Mouse (Mus musculus): ENCODE results near the gene Prepl.

The Prepl gene

GRCm38 (mm10) chr17:85070658-85071057, 19.4 kb downstream of the Prepl start:
- DNase-seq (ENCODE audit: low spot score) = no peak

DNA sequence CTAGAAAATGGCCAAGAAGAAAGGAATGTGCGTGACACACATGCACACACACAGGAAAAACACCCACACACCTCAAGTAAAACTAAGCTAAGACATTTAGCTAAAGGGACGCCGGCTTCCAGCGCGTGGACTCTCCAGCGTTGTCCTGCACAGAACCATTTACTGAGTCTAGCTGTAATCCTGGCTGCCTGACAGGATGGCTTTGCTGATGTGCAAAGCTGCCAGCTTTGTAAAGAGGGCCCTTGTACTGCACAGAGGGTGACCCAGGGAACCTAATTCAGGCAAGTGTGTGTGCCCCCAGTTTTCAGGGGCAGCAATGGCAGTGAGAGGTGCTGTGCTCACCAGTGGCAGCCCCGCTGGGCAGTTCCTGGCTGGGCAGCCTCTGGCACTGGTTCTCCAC, 22.7 kb downstream of the Prepl start:
- peak; percentile 41 for DNase-seq (ENCODE audit: low spot score)

GRCm38 (mm10) chr17:85063560-85063959, 26.5 kb downstream of the Prepl start:
- no peak for DNase-seq (ENCODE audit: low spot score)

GRCm38 (mm10) chr17:85059136-85059535, 30.9 kb downstream of the Prepl start:
- DNase-seq (ENCODE audit: low spot score) = no peak

- no peak for DNase-seq (ENCODE audit: low spot score)
These were observed 31.8 kb downstream of the Prepl start for GRCm38 (mm10) chr17:85058276-85058675.

DNA sequence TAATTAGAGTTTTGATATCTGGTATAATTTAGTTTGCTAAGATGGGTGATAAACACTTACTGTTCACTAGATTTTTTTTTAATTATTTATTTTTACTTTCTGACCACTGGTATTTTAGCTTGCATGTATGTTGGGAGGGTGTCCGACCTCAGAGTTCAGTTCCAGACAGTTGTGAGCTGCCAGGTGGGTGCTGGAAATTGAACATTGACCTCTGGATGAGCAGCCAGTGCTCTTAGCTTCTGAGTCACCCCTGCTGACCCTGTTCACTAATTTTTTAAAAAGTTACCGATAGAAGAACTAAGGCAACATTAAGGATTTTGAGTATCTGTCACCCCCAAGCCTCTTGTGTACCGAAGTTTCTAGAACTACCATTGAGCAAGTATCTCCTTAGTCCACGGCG, 41.7 kb downstream of the Prepl start:
- no peak for DNase-seq (ENCODE audit: low spot score)

- DNase-seq (ENCODE audit: low spot score) = no peak
These were observed 44.9 kb downstream of the Prepl start for GRCm38 (mm10) chr17:85045160-85045559.

DNA sequence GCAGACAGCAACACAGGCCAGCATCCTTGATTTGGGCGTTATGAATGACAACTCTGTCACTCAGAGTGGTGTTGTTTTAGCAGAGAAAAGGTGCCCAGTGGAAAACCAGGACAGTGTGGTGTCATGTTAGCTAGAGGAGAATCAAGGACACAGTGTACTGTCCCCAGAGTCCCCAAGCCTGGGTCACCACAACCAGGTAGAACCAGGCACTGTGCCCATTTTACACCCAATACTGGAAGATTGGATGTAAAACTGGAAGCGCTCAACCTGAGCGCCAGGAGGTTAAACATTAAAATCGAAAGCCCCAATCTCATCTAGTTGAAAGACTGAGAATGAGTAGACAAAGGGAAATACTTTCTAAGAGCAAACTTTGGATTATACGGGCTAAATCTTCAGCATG, 45.6 kb downstream of the Prepl start:
- DNase-seq (ENCODE audit: low spot score) = no peak

- DNase-seq (ENCODE audit: low spot score) = no peak
These were observed 46.6 kb downstream of the Prepl start for GRCm38 (mm10) chr17:85043404-85043816.

DNA sequence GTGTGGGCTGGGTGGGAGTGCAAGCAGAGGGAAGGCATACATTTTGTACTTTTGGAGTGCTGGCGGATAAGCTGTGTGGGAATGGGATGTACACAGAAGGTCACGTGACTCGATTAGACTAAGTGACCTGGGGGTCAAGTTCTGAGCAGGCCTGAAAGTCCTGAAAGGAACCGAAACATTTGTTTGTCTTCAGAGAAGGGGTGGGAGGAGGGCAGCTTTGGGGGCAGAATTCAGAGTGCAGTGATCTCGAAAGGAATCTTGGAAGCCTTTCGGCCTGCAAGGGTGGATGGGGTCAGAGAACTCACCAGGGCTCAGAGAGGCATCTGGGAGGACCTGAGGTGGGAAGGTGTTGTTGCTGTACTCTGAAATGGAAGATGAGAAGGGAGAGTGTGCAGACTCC, 47.6 kb downstream of the Prepl start:
- DNase-seq (ENCODE audit: low spot score) = no peak

GRCm38 (mm10) chr17:85040913-85041312, 49.1 kb downstream of the Prepl start:
- DNase-seq (ENCODE audit: low spot score) = no peak

DNA sequence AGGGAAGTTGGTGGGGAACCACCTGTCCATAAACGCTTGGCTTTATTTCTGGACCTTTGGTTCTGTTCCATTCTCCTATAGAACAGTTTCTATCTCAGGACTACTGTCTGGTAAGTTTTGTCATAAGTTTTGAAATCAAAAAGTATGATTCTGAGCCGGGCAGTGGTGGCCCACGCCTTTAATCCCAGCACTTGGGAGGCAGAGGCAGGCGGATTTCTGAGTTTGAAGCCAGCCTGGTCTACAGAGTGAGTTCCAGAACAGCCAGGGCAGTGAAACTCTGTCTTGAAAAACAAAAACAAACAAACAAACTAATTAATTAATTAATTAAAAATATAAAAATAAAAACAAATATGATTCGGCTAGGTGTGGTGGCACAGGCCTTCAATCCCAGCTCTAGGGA, 51.3 kb downstream of the Prepl start:
- no peak for DNase-seq (ENCODE audit: low spot score)

GRCm38 (mm10) chr17:85038311-85038710, 51.7 kb downstream of the Prepl start:
- no peak for DNase-seq (ENCODE audit: low spot score)

- DNase-seq (ENCODE audit: low spot score) = no peak
These were observed 52.2 kb downstream of the Prepl start for GRCm38 (mm10) chr17:85037855-85038254.

DNA sequence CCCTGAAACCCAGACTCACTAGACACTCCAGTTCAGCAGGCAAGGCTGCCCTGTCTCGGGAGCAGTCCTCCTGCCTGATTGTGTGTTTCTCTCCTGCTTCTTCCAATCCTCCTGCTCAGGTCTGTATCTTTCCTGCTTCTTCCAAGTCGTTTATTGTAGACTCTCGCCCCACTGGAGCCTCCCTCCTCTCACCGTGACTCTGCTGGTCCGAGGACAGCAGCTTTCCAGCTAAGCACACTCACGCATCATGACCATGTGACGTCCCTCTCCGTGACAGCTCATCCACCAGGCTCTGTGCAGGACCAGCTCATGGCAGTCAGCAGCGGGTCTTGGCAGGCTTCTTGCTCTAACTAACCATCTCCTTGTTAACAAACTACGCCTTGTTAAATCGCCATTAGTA, 56.0 kb downstream of the Prepl start:
- DNase-seq (ENCODE audit: low spot score) = peak; percentile 18

DNA sequence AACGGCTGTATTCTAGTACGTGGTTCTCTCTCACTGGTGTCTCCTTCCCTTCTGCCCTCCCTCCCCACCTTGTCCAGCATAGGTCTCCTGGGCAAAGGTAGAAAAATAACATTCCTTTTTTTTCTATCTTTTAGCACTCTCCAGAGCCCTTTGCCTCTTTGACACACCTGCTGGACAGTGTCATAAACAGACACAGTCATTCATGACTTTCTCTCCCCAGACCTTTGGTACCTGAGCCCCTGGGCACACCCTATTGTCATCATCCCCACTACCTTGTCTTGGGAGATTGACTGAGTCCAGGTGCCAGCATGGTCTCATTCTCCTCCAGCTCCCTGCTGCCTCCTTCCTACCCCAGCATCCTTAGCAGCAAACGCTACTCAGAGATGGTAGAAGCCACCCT, 57.0 kb downstream of the Prepl start:
- no peak for DNase-seq (ENCODE audit: low spot score)

DNA sequence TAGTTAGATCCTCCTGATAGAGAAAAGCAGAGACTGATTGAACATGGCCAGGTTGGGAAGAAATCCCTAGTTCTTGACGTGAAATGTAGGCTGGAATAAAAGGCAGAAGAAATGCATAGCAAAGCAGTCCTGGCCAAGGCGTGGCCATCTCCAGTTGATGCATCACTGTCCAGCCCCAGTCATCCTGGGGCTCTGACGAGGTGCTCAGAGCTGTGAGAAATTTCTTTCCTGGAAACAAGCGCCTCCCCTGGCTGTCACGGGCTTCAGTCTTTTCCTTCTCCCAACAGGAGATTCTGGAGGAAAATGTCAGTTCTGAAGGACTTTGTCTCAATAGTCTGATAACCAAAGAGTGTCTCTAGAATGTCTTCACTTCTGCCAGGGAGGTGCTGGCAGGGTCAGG, 59.4 kb downstream of the Prepl start:
- no peak for DNase-seq (ENCODE audit: low spot score)

DNA sequence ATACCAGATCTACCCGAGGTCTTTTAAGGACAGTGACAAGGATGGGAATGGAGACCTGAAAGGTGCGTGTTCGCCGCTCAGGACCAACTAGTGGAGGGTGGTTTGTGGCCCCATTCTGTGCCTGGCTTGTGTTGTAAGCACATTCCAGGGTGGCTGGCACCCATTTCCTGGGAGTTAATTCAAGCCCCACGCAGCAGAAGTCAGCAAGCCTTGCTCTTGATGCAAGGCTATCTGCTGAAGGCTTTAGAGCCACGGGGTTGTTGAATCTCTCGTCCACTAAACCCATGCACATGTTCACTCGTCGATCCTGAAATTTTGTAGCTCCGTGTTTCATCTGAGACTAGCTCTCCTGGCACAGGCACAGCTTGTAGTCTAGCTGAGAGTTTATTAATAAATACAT, 61.2 kb downstream of the Prepl start:
- no peak for DNase-seq (ENCODE audit: low spot score)

- DNase-seq (ENCODE audit: low spot score) = no peak
These were observed 61.8 kb downstream of the Prepl start, which contains the start of gene Slc3a1 for GRCm38 (mm10) chr17:85028093-85028739. Gene Slc3a1, plus strand, starts transcription at chr17:85028376.

DNA sequence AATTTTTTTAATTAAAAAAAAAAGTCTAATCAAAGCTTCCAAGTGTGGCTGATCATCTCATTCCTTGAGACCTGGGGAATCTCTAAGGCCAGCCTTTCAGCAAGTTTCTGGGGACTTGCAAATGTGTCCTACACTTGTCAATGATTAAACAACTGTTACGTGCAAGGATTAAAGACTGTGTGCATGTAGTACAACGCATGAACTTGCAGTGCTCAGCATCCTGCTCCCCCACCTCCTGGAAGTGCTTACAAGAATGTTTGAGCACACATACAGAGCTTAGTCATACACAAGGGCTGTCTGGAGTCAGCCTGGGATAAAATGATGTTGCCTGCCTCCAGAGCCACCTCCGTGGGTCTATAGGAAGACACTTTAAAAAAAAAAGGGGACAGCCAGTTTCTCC, 62.8 kb downstream of the Prepl start:
- DNase-seq (ENCODE audit: low spot score) = no peak

DNA sequence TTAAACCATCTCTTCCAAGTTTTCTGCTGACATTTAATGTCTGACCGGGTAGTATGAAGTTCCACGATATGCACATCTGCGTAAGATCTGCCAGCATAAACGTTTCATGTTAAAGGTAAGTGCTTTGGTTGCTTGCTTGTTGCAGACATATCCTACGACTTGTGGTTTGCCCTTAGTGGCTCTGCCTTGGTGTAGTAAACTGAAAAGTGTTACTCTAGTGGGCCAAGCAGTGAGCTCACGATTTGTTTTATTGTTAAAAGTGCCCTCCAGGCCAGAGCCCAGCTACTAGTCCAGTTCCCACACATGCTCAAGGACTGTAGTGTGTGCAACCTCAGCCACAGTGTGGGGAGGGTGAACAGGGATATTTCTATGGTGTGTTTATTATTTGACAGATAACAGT, 63.6 kb downstream of the Prepl start:
- no peak for DNase-seq (ENCODE audit: low spot score)

GRCm38 (mm10) chr17:85025151-85025550, 64.9 kb downstream of the Prepl start:
- no peak for DNase-seq (ENCODE audit: low spot score)

GRCm38 (mm10) chr17:85024237-85024636, 65.8 kb downstream of the Prepl start:
- DNase-seq (ENCODE audit: low spot score) = no peak

Data from layer of hippocampus, adult 11-12 months (tissue).